Mouse (Mus musculus) hindbrain, embryonic 11.5 days (tissue): ENCODE data around the gene Zbtb17. TPM values are rescaled to one million over a fixed set of nuclear protein-coding genes. Genes with fewer than 3 reads are reported as not detected.

Source experiments
- ATAC-seq: fragments of 200-750 bp; cut with Nextera tagmentation; 2 replicates; pipeline ENCODE4 v1.8.0; 2017; ENCODE audit warnings: mild to moderate bottlenecking, moderate TSS enrichment, moderate library complexity; ENCODE audit not compliant: low FRiP score
- DNase-seq: peaks from one replicate; pipeline ENCODE4 v3.0.0-alpha.2; 2015; ENCODE audit warnings: low spot score
- H3K27ac ChIP-seq: fragments of 300-500 bp; sonication (generic); 2 replicates; pipeline ENCODE4 v1.5.1; 2014; ENCODE audit warnings: mild to moderate bottlenecking, low read depth, low read length
- H3K27me3 ChIP-seq: fragments of 300-500 bp; sonication (generic); 2 replicates; pipeline ENCODE4 v1.6.1; 2014; ENCODE audit warnings: mild to moderate bottlenecking, low read length, moderate library complexity, mixed read lengths; ENCODE audit not compliant: control insufficient read depth, insufficient read depth
- H3K36me3 ChIP-seq: fragments of 300-500 bp; sonication (generic); 2 replicates; pipeline ENCODE4 v1.6.1; 2014; ENCODE audit warnings: mild to moderate bottlenecking, low read length, moderate library complexity, mixed read lengths; ENCODE audit not compliant: control insufficient read depth, insufficient read depth
- H3K4me1 ChIP-seq: fragments of 300-500 bp; sonication (generic); replicated peaks from 2 replicates; pipeline ENCODE4 v1.6.1; 2014; ENCODE audit warnings: low read length, mixed read lengths; ENCODE audit not compliant: control insufficient read depth, insufficient read depth
- H3K4me2 ChIP-seq: fragments of 300-500 bp; sonication (generic); replicated peaks from 2 replicates; pipeline ENCODE4 v1.6.1; 2014; ENCODE audit warnings: mild to moderate bottlenecking, low read depth, low read length
- H3K4me3 ChIP-seq: fragments of 300-500 bp; sonication (generic); 2 replicates; pipeline ENCODE4 v1.5.1; 2014; ENCODE audit warnings: low read depth, low read length
- H3K9ac ChIP-seq: fragments of 300-500 bp; sonication (generic); 2 replicates; pipeline ENCODE4 v1.6.1; 2014; ENCODE audit warnings: low read depth, low read length
- H3K9me3 ChIP-seq: fragments of 300-500 bp; sonication (generic); 2 replicates; pipeline ENCODE4 v1.6.1; 2016; ENCODE audit warnings: low read length; ENCODE audit not compliant: control insufficient read depth
- WGBS: fragments of 180-500 bp; shearing (Covaris S2); extraction: QIAGEN DNeasy Blood & Tissue Kit; methylation state at CpG from one replicate; pipeline ENCODE4 v1.1.7; 2014; 5-methylcytosine and 5-hydroxymethylcytosine counted together
- polyA plus RNA-seq: library from polyadenylated mRNA; unstranded; fragments of >200 nt; fragmentation: Nextera tagmentation; extraction: Ambion mirVana; gene quantifications from 2 replicates; pipeline ENCODE4 v1.2.1, GENCODE M21; 2014

Gene Zbtb17
- polyA plus RNA-seq, 1 experiment from 2014 or later: 38.9 TPM

DNA sequence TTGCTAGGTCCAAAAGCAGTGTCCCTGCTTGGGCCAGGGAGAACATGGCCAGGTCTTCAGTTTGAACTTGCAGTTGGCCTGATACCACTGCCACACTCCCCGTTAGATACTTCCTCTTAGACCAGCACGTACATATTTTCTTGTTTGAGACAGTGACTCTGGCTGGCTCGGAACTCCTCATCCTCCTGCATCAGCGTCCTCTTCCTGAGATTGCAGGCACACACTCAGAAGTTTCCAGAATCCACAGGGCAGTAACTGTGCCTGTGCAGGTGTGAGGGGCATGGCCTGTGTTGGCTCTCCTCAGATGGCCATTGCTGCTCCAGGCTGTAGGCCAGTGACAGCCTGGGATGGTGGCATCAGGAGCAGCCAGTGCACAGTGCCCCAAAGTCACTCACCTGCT is 16.0 kb downstream of the Zbtb17 start:
- H3K4me1 ChIP-seq: peaks cover 6% of the 10 kb centered on the region; the same call in 1 of the 2 replicates
- WGBS: 91% methylated on average over 4 of the region's 4 CpGs
- H3K4me3 ChIP-seq: no peak overlapping the region
- H3K27ac ChIP-seq: no peak overlapping the region
- H3K9ac ChIP-seq: no peak overlapping the region
- H3K36me3 ChIP-seq: peaks cover 12% of the 10 kb centered on the region; the same call in 1 of the 2 replicates
- no peak overlapping the region for H3K4me2 ChIP-seq
- H3K9me3 ChIP-seq: no peaks in the 10 kb centered on the region
- DNase-seq (no peak), ATAC-seq (no peak)
- no peaks in the 10 kb centered on the region for H3K27me3 ChIP-seq

GRCm38 (mm10) chr4:141461088-141461487 is 16.6 kb downstream of the Zbtb17 start:
- ATAC-seq: no peak
- Histone ChIP-seq H3K4me3 (no peak overlapping the region), H3K36me3 (peaks cover 15% of the 10 kb centered on the region; the same call in 1 of the 2 replicates), H3K4me1 (peaks cover 6% of the 10 kb centered on the region; the same call in 1 of the 2 replicates), H3K4me2 (no peak overlapping the region), H3K9ac (no peak overlapping the region), H3K27me3 (no peaks in the 10 kb centered on the region), H3K9me3 (no peaks in the 10 kb centered on the region), H3K27ac (no peak overlapping the region)
- DNase-seq: no peak
- 55% methylated on average over 12 of the region's 12 CpGs for WGBS

DNA sequence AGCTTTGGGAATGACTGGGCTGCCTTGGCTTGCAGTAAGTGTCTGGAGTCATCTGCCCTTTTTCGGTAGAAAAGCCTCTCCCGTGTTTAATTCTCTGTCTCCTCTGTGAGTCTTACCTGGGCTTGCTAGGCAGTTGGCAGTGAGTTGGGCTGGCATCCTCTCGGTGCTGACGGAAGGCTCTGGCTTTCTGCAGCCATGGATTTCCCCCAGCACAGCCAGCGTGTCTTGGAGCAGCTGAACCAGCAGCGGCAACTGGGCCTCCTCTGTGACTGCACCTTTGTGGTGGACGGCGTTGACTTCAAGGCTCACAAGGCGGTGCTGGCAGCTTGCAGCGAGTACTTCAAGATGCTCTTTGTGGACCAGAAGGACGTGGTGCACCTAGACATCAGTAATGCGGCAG is 17.1 kb downstream of the Zbtb17 start:
- Histone ChIP-seq H3K4me3 (no peak overlapping the region), H3K9me3 (no peaks in the 10 kb centered on the region), H3K27ac (no peak overlapping the region), H3K36me3 (peaks cover 16% of the 10 kb centered on the region; the same call in 1 of the 2 replicates), H3K4me2 (no peak overlapping the region), H3K27me3 (no peaks in the 10 kb centered on the region), H3K4me1 (peaks cover 6% of the 10 kb centered on the region; the same call in 1 of the 2 replicates), H3K9ac (no peak overlapping the region)
- no peak for ATAC-seq
- no peak for DNase-seq
- 91% methylated on average over 12 of the region's 12 CpGs for WGBS

DNA sequence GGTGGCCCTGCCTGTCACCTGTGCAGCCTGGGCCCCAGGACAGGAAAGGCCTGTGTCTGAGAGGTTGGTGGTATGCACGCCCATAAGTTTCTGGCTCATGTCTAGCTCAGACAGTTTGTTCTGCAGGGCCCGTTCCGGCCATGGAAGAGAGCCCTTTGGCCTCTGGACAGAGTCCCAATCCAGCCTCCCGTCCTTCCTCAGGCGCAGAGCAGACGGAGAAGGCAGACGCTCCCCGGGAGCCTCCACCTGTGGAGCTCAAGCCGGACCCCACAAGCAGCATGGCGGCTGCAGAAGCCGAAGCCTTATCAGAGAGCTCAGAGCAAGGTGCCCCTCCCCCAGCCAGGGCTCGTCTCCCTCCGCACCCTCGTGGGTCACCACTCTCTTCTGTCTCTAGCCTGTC is 19.0 kb downstream of the Zbtb17 start:
- Histone ChIP-seq H3K9me3 (no peaks in the 10 kb centered on the region), H3K36me3 (peaks cover 23% of the 10 kb centered on the region; the same call in 1 of the 2 replicates), H3K4me3 (no peak overlapping the region), H3K4me1 (peaks cover under 1% of the 10 kb centered on the region; the same call in 1 of the 2 replicates), H3K27ac (no peak overlapping the region), H3K9ac (no peak overlapping the region), H3K27me3 (no peaks in the 10 kb centered on the region), H3K4me2 (no peak overlapping the region)
- DNase-seq: no peak
- no peak for ATAC-seq
- 86% methylated on average over 14 of the region's 14 CpGs for WGBS

GRCm38 (mm10) chr4:141464722-141465121 is 20.3 kb downstream of the Zbtb17 start:
- H3K36me3 ChIP-seq: peaks cover 29% of the 10 kb centered on the region
- H3K4me1 ChIP-seq: no peaks in the 10 kb centered on the region
- 76% methylated on average over 16 of the region's 16 CpGs for whole genome bisulfite sequencing
- no peaks in the 10 kb centered on the region for H3K27me3 ChIP-seq
- no peak overlapping the region for H3K4me2 ChIP-seq
- H3K4me3 ChIP-seq: no peak overlapping the region
- no peaks in the 10 kb centered on the region for H3K9me3 ChIP-seq
- no peak for DNase-seq
- no peak overlapping the region for H3K27ac ChIP-seq
- no peak overlapping the region for H3K9ac ChIP-seq
- ATAC-seq: no peak

DNA sequence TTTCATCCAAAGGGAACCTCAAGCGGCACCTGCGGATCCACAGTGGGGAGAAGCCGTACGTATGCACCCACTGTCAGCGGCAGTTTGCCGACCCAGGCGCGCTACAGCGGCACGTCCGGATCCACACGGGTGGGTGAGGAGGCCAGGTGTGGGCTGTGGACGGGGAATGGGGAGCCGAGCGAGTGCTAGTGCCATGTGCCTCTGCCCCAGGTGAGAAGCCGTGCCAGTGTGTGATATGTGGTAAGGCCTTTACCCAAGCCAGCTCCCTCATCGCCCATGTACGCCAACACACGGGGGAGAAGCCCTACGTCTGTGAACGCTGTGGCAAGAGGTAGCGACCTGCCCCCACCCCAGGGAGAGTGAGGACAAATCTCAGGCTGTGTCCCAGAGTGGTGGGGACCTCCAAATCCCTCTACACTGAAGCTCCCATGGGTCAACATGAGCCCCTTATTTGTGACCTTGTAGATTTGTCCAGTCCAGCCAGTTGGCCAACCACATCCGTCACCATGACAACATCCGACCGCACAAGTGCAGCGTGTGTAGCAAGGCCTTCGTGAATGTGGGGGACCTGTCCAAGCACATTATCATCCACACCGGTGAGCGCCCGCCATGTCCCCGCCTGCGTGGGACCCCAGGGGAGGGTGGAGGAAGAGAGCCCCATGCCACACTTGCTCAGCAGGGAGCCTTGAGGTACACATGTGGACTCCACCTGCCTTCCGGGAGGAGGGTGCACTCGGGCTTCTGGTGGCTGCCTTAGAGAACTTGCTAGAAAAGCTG is 21.2 kb downstream of the Zbtb17 start:
- H3K27me3 ChIP-seq: no peaks in the 10 kb centered on the region
- DNase-seq (no peak), ATAC-seq (no peak)
- H3K4me1 ChIP-seq: no peaks in the 10 kb centered on the region
- peaks cover 33% of the 10 kb centered on the region for H3K36me3 ChIP-seq
- no peak overlapping the region for H3K4me2 ChIP-seq
- WGBS: 87% methylated on average over 33 of the region's 34 CpGs
- H3K9ac ChIP-seq: no peak overlapping the region
- H3K4me3 ChIP-seq: no peak overlapping the region
- H3K9me3 ChIP-seq: no peaks in the 10 kb centered on the region
- H3K27ac ChIP-seq: no peak overlapping the region

- Histone ChIP-seq H3K27ac (no peak overlapping the region), H3K36me3 (peaks cover 36% of the 10 kb centered on the region), H3K4me1 (no peaks in the 10 kb centered on the region), H3K9ac (no peak overlapping the region), H3K27me3 (no peaks in the 10 kb centered on the region), H3K4me2 (no peak overlapping the region), H3K9me3 (no peaks in the 10 kb centered on the region), H3K4me3 (no peak overlapping the region)
- no peak for ATAC-seq
- WGBS: 96% methylated on average over 16 of the region's 16 CpGs
- DNase-seq: no peak
Observed at GRCm38 (mm10) chr4:141466289-141466795, 21.9 kb downstream of the Zbtb17 start.

DNA sequence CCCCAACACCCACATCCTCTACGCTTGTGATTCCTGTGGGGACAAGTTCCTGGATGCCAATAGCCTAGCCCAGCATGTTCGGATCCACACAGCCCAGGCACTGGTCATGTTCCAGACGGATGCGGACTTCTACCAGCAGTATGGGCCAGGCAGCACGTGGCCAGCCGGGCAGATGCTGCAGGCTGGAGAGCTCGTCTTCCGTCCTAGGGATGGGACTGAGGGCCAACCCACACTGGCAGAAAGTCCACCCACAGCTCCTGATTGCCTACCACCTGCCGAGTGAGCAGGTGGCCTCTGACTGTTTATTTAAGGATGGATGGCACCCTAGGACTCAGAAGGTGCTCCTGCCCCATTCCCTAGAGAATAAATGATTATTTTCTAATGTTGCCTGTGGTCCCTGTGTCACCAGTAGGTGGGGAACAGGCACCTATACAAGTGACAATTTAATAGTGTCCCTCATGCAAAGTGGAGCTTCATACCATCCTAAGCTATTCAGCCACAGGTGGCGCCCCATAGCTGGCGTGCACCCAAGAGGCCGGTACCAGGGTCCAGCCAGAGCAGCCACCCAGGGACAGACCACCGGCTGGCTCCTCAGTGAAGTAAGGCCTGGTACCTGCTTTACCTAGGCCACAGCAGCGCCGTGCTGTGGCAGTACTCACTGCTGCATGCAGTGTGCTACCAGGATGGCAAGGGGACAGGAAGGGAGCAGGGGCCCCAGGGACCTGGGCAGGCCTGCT is 22.6 kb downstream of the Zbtb17 start:
- Histone ChIP-seq H3K9ac (no peak overlapping the region), H3K4me2 (no peak overlapping the region), H3K27me3 (no peaks in the 10 kb centered on the region), H3K4me3 (no peak overlapping the region), H3K36me3 (peaks cover 42% of the 10 kb centered on the region), H3K27ac (no peak overlapping the region), H3K9me3 (no peaks in the 10 kb centered on the region), H3K4me1 (no peaks in the 10 kb centered on the region)
- ATAC-seq (no peak), DNase-seq (no peak)
- WGBS: 90% methylated on average over 15 of the region's 15 CpGs
